Mouse (Mus musculus) CD8-positive naive resting alpha-beta T cell, adult 2 months (primary cell): ENCODE data around the gene Hmgcll1.
"Not testable (repeated sequence)": the region's sequence is repeated elsewhere in the genome, so short reads cannot be mapped to it uniquely, and the experiment has no call there.

Source experiments
- DNase-seq, 2 experiments: peaks; one replicate each; pipeline ENCODE4 v3.0.0; 2022; ENCODE audit warnings: low read depth in 2 of 2, low spot score in 2 of 2

Gene Hmgcll1

DNA sequence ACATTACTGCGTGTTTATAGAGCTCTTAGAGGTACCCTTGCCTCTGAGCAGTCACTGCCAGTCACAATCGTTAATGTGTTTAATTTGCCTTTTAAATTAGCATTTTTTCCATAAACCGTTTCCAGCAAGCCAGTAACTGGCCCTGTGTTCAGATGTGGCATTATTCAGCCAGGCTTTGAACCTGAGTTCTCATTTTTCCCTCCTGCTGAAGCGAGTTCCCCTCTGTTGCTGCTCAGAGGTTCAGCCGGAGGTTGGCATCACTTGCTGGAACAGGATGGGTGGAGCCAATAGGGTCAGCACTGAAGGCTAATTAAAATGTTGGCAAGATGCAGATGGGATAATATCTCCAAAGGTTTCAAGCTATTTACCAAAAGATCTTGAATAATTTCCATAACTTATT lies 28.7 kb downstream of the Hmgcll1 start:
- no peak for DNase-seq

DNA sequence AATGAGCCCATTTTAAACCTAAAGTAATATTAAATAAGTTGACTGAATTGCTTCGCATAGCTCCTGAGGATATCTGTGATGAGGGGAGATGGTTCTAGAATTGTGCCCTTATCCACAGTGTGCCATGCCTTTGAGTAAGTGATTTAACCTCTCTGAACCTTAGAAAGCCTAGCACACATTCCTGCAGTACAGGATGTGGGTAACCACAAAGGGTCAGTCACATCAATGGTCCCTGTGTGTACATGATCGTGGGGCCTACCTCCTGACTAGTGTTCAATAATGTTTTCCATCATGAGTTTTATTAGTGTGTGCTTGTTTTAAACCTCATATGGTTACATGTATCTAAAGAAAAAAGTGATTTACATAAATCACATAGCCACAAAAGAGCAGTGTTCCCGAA lies 46.3 kb downstream of the Hmgcll1 start:
- DNase-seq, result no peak

DNA sequence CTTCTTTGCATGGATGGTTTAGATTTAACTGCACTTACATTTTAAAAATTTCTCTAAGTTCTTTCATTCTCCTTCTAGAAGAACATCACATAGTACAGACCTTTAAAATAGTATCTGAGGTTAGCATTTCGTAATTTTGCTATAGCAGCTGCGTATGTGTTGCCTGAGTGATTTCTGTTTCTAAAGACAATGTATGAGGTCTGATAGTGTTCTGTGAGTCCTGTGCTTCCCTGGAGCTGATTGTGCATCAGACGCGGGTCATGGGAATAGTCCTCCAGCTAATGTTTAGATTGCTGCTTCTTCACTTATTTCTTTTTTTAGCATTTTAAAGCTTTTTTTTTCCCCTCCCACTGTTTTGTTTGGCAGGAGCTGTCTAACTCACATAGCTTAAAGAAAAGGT lies 46.8 kb downstream of the Hmgcll1 start:
- DNase-seq, result no peak

DNA sequence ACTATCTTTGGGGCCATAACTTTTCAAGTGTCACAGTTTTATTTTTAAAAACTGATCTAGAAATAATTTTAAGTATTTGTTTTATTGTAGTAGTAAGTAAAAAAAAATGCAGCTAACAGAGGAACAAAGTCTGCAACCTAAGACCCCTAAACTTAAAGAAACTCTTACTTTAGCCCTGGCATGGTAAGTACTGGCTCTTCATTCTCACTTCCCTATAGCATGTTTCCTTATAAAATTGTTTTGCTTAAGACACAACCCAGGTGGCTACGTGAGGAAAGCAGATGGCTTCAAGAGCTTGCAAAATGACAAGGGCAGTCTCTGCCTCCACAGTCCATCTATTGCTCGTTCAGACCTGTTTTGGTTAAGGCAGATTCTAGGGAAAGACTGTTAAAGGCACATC lies 49.5 kb downstream of the Hmgcll1 start:
- DNase-seq, result no peak

DNA sequence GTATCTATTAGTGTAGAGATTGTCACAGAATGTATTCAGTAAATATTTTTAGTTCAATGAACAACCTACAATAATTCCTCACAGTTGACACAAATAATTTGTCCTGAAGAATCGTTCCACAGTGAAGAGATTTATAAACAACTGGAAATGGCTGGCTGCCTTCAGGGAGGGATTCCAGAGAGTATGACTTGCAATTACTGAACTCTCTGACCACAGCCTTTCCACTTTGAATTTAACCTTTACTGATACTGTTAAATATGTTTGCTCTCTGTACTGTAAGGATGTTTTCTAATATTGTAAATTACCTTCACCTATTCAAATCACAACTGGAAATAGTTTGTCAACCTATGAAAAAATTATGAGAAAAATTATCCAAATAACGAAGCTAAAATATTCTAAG lies 76.9 kb downstream of the Hmgcll1 start:
- no peak for DNase-seq

DNA sequence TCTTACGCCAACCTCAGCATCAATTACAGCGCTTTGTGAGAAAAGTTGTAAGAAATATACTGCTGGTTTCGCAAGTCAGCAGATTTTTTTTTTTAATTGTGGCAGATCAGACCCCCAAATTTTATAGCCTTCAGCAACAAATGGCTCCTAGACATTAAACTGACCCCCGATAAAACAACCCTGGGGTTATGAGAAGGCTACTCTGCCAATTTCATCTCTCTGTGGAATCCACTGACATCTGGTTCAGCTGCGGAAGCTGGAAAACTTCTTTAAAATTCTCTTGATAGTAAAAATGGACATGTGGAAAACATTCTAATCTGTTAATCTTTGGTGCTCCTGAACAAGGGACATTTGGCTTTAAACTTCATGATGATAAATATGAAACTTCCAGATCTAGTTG lies 82.6 kb downstream of the Hmgcll1 start:
- DNase-seq, result no peak

DNA sequence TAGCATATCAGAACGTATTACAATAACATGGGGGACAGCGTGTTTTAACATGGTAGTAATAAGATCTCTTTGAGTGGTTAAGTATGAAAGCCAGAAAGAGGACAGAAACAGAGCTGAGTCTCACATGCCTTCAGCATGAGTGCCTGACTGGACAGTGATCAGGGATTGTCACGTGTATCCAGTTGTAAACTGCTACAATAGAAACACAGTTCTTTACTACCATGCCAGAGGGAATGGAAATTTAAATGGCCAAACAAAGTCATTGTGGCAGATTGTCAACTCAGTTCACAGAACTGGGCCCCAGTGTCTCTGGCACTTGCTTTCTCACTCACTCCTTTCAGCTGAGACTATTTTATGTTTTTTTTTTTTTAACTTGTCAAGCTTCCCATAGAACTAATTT lies 85.3 kb downstream of the Hmgcll1 start:
- DNase-seq, result no peak

DNA sequence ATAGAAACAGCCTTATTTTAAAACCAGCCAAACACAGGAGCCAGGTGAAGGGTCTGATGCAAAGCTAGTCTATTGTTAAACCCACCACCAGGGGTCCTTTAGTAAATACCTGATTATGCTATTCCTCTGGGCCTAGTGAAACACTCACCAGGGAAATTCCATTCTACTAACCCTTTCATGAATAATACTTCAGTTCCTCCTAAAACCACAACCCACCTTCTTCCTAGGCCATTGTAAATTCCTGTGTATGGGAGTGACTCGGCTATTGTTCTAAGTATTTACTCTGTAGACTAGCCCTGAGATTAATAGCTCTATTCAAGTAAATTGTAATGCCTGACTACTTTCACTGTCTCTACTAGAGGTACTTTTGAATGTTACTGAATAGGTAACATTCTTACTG lies 89.8 kb downstream of the Hmgcll1 start:
- not testable (repeated sequence) for DNase-seq

DNA sequence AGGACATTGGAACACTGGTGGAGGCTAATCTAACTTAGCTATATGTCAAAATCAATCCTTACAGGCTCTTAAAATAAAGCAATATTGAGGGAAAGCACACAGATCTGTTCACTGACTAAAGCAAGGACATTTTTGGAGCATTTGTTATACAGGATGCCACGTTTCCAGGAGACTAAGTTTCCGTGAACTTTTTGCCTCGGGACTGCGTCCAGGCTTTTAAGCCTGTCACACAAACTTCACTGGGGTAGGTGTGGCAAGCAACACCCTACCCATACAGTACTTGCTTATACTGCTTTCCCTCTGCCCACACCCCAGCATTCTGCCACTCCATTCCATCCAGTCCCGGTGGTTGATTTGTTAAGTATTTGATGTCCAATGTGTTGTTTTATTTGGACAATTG lies 90.2 kb downstream of the Hmgcll1 start:
- DNase-seq, result no peak

DNA sequence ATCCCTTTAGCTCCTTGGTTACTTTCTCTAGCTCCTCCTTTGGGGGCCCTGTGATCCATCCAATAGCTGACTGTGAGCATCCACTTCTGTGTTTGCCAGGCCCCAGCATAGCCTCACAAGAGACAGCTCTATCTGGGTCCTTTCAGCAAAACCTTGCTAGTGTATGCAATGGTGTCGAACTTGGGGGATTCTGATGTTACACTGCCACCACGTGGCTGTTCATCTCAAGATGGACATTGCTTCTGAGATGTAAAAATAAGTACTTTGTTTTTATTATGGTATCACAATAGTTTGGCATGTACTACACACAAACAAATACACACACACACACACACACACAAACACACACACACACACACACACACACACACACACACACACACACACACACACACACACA lies 108.2 kb downstream of the Hmgcll1 start:
- not testable (repeated sequence) for DNase-seq

DNA sequence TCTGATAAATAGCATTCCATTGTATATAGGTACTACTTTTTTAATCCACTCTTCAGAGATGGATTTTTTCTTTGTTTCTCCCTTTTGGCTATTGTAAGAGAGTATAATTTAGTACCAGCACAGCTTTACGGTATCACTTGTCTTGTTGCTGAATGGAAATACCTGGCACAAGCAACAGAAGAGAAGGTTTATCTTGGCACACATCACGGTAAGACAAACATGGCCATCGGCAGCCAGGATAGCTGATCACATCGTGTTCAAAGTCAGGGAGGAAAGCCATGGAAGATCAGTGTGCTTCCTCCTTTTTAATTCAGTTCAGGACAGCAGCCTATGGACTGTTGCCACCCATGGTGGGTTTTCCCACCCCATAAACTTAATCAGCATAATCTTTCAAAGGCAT lies 109.6 kb downstream of the Hmgcll1 start:
- no peak for DNase-seq

DNA sequence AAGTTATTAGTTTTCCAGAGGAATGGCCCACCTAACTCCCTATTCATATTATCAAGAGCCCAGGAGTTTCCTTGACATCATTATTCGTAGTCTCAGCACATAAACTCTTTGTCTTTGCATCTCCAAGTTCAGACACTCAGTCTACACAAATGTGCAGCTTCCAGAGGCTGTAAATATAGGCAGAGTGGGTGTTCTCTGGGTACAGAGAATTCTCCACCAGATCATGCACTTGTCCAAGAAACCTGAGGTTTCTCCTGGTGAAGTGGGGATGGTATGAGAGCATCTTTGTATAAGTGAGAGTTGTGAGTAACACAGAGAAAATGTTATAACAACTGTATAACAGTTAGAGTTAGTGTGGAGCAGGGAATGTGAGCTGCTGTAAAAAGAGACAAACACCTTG lies 114.7 kb downstream of the Hmgcll1 start:
- no peak for DNase-seq

DNA sequence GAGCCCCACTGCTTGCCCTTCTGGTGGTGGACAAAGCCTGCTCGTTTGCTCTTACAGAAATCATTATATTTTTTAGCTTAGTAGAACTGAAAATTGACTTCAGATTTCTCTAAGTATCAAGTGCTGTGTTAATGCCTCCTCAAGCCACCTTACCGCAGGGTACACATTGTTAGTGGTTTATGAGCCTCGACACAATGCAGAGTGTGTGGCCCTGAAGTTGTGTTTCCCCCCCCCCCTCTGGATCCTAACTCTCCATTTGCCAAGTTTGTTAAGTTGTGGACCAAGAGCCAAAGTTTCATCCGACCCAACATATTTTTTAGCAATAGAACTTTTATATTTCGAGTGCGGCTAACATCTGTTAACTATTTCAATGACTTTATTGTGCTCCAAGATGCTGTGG lies 119.4 kb downstream of the Hmgcll1 start:
- no peak for DNase-seq

DNA sequence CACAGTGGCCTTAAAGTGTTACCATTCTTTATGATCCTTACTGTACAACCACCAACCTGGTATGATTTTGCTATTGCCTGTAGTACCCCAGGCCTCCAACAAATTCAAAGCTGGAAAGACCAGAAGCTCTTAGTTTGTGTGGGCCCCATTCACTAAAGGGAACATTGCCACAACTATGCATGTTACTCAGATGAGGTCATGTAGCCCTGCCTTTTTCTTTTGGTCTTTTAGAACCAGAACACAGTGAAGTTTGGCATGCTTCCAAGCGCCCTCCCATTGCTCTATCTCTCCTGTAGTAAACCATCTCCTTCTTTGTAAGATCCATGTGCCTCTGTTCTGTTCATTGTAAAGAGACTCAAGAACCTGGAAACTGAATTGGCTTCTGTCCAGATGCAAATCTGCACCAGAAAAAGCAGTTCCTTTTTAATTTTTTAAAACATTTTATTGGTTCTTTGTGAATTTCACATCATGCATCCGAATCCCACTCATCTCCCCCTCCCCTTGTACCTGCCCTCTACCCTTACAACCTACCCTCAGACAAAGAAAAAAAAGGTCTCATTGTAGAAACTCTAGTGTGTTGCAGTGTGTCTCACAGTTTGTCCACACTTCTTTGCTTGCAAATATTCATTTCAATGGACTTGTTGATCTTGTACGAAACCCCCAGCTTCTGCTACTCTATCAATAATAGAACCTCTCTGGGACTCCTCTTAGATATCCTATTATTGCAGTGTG lies 123.9 kb downstream of the Hmgcll1 start:
- no peak for DNase-seq

DNA sequence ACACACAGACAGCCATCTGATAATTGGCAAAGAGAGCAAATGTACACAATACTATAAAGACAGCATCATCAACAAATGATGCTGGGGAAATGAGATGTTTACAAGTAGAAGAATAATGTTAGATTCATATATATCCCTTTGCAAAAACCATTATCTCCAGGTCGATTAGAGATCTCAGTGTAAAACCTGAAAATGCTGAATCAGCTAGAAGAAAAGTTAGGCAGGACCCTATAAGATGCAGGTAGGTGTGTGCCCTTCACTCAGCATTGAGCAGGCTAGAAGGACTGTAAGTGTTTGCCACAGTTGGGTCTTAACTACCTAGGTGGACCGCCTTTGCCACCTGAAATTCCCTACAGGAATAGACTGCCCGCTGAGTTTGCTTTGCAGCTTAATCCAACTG lies 130.9 kb downstream of the Hmgcll1 start:
- no peak for DNase-seq

DNA sequence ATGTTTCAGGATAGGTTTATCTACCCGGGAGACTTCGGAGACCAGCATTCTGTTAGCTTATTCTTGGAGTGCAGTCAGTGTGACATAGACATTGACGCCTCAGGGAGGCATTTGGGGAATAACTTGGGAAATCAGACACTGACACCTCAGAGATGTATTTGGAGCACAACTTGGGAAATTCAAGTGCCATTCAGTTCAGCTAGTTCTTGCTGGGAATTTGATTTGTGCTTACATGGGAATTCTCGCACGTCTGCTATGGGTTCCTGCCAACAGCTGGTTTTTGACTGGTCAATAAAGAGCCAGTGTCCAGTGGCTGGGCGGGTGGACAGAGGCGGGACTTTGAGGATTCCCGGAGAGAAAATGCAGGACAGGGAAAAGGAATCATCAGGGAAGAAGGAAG lies 147.8 kb downstream of the Hmgcll1 start:
- no peak for DNase-seq

DNA sequence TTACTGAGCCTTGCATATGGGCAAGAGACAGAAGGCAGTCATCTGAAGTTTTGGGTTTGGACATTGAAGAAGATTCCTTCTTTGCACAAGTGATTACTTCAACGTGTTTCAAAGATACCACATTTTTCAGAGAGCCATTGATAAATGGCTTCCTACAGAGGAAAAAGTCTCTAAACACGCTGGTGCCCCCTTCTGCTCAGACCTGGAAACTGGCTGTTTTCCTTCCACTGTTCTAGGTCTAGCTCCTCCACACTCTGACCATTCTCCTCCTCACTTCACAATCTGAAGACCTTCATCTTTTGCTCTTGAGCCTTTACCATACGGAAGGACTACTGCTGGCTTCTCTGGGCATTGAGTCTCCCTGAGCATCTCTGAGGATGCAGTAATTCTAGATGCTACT lies 153.7 kb downstream of the Hmgcll1 start:
- no peak for DNase-seq

DNA sequence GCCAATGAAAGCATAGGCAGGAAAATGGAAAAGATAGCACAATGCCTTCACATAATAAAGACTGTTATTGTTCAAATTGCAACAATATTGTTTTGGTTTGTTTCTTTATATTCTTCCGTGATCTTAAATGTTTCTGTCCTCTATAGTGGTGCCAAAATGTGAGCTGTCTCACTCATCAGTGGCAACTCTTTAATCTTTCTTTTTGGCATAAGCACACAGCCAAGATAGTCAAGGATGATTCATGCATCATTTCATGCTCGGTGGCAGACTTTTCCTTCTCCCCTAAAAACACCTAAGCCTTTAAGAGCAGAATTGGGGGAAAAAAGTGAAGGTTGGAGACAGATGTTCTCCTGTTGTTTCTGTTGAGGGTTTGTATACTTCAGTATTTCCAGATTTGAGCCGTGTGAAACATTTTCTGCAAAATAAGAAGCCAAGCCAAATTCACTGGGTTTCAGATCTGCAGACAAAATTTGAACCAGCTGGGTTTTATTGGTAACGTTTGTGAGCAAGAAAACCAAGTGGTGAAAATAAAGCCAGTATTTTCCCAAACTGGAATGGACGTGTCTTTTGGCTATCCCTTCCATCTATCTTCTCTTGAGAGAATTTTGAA lies 158.1 kb downstream of the Hmgcll1 start:
- no peak for DNase-seq

DNA sequence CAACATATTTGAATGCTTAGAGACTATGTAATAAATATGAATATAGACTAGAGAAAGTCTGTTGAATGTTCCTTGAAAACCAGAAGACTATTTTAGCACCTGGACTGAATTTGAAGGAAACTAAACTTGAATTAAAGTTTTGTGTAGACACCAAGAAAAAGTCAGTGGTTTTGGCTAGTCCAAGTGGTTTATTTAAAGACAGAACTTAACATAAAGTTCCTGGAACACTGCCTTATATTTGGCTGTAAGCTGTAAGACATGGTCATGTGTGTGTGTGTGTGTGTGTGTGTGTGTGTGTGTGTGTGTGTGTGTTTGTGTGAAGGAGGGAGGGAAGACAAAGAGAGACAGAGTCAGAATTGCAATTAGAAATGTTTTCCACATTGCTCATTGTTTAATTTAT lies 164.6 kb downstream of the Hmgcll1 start:
- no peak for DNase-seq
